Mouse (Mus musculus): ENCODE results near the gene Pter.

DNA sequence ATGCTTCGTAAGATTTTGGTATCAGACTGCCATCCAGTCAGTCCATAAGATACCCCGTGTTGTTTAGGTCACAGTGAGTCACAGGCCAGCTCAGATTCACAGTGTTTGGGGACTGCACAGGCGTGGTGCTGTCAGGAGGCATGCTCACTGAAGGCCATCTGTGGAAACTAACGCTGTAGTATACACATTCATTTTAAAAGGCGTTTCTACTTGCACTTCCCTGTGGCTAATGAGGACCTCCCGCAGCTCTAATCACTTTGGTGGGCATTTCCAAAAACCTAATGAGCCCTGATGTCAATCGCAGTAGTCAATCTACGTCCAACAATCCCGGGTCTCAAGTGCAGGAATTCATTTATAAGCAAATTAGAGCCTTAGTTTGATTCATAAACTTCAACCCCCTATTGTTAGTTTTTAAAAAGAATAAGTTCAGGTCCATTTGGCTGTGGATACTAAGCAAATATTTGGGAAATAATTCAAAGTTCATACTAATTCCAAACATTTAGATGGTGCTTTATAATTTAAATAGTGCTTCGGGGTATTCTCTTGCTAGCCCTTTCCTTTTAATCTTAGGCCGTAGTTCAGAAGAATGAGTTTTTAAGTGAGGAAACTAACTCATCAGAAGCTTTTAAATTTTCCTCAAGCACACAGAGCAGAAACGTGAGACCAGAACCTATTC is 46.3 kb downstream of the Pter start:
- TF ChIP-seq CTCF (conservative IDR thresholded peaks at IDR 0.05; ENCODE audit: low read length) (no peak), POU5F1 (IDR thresholded peaks at IDR 0.05; ENCODE audit: borderline replicate concordance, low read length) (no peak), NANOG (IDR thresholded peaks at IDR 0.05; ENCODE audit: borderline replicate concordance, low read length) (no peak)
